Mouse (Mus musculus) hematopoietic stem cell, adult 5-6 weeks (primary cell): Measurements from ENCODE around the gene Creb3l2. TPM values are rescaled to one million over a fixed set of nuclear protein-coding genes. Genes with fewer than 3 reads are reported as not detected.
"Not testable (repeated sequence)": the region's sequence is repeated elsewhere in the genome, so short reads cannot be mapped to it uniquely, and the experiment has no call there.

Source experiments
- ATAC-seq, 2 experiments: fragments of 125-278 bp in 1 of 2; replicated peaks in 1 of 2; 2 replicates each; pipeline ENCODE4 v1.8.0; 2016 to 2017; ENCODE audit warnings: inconsistent platforms in 2 of 2, mild to moderate bottlenecking in 2 of 2, moderate number of reproducible peaks in 2 of 2, low read depth in 1 of 2, moderate TSS enrichment in 1 of 2; ENCODE audit not compliant: low FRiP score in 2 of 2, poor library complexity in 2 of 2, severe bottlenecking in 2 of 2, insufficient read depth in 1 of 2, low TSS enrichment in 1 of 2
- total RNA-seq: library from RNA; stranded (forward); fragments of 172-1452, 232-1000 nt; gene quantifications from 2 replicates; pipeline ENCODE4 v1.2.3, GENCODE M21; 2017

Gene Creb3l2
- 3.9 and 4.7 TPM in 2 replicates for total RNA-seq

DNA sequence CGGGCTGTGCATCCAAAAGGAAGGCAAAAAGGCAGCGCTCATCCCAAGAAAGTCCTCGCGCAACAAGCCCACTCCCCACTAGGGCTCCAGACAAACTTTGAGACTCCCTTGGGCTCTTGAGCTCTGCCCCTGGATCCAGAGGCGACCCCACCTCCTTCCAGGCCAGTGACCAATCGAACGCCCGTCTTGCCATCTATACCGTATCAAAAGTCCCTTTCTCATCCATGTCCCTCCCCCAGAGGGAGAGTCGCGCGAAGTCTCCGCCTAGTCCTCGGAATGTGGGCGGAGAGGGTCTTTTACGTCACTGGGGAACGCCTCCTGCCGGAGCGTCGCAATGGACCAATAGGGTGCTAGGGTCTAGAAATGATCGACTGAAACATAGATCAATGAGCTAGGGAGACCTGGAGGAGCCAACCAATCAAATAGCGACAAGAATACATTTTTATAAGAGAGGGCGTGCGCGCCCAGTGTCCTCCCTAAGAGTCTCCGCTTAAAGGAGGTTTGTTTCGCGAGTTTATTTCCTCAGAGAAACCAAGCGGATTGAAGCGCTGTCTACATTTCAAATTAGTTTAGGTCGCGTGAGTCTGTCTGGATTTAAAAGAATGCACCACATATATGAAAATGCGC, at the start of gene Creb3l2:
Gene Creb3l2, minus strand, starts transcription at position 106 of the 627 bp plus-strand sequence.
- ATAC-seq, result peak; percentile 96 to 97

DNA sequence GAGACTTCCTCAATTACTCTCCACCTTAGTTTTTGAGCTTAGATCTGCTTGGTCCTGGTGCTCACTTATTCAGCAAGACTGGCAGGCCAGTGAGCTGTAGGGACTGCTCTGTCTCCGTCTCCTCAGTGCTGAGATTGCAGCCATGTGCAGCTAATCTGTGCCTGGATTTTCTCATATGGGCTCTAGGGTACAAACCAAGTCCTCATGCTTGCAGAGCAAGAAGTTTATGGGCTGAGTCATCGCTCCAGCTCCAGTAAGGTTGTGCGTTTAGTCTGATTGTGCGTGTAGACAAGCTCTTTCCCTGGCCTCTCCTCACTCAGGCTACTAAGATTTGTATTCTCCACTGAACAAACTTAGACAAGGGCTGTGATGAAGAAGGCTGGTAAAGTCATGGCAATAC, 44.6 kb upstream of the Creb3l2 start:
- no peak for ATAC-seq

DNA sequence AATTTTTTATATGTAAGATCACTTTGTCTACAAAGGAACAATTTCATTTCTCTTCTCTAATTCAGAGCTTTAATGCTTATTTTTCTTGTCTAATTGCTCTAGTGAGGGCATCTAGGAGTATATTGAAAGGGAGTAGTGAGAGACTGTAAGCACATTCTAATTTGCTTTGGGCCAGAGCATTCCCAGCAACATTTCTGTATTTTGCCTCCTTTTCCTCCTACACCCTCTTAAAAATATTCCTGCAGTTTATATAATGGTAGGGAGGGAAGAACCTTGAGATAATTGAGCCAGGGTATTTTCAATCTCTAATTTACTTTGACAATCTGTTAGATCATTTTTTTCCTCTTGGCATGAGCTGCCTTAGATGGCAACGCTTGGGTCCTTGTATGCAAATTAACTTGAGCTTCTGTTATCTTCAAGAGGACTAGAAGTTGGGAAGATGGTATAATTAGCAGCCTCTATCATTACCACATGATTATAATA, 42.7 kb upstream of the Creb3l2 start:
- ATAC-seq, result no peak

DNA sequence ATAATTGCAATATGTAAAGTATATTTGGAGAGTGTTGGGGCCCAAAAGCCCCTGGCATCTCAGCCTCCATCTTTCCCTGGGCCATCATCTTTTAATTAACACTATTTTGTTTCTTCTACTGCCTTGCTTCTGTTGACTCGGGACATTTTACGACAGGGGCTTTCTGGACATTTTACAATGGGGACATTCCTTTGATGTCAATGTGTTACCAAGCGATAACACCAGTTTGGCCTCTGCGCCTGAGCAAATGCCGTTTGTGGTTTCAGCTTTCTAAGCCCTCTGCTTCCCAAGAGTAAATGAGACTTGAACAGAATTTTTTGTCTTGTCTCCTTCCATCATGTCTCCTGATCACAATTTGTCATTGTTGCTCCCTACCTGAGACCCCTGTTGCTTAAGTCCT, 41.3 kb upstream of the Creb3l2 start:
- no peak for ATAC-seq

DNA sequence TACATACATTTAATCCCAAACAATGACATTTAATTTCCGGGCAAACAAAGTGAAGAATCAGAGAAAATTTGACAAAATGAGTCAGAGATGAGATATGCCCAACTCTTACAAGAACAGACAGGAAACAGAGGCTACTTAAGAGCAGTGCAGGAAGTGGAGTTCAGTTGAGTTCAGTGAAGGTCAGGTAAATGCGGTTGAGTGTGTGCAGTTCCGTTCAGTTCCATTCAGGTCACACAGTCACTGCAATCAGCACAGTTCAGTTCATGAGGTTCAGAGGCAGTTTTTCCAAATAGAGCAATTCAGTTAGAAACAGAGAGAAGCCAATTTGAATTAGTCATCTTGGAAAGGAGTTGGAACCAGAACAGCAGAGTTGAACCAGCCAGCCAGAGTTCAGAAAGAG, 39.2 kb upstream of the Creb3l2 start:
- ATAC-seq, result no peak

DNA sequence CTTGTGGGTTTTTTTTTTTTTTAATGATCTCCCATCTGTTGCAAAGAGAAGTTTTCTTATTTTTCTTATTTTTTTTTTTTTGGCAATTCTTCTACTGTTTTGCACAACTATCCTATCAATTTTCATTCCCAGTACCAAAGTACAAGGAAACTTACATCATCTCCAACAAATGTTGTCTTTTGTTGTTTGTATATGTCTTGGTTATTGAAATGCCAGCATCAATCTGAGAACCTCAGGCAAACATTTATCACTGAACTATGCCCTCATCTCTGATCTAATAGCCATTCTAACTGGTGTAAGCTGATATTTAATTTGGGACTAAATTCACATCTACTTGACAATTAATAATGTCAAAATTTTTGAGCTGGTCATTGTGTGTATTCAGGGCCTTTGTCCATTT, 38.1 kb upstream of the Creb3l2 start:
- no peak for ATAC-seq

DNA sequence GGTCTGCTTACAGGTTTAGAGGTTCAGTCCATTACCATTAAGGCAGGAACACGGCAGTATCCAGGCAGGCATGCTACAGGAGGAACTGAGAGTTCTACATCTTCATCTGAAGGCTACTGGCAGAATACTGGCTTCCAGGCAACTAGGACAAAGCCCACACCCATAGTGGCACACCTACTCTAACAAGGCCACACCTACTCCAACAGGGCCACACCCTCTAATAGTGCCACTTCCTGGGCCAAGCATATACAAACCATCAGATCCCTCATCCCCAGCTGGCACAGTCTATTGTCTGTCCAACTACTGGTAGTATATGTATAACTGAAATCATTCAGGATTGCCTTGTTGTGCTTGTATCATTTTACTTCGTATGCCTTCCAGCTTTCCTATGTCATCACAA, 36.5 kb upstream of the Creb3l2 start:
- no peak for ATAC-seq

DNA sequence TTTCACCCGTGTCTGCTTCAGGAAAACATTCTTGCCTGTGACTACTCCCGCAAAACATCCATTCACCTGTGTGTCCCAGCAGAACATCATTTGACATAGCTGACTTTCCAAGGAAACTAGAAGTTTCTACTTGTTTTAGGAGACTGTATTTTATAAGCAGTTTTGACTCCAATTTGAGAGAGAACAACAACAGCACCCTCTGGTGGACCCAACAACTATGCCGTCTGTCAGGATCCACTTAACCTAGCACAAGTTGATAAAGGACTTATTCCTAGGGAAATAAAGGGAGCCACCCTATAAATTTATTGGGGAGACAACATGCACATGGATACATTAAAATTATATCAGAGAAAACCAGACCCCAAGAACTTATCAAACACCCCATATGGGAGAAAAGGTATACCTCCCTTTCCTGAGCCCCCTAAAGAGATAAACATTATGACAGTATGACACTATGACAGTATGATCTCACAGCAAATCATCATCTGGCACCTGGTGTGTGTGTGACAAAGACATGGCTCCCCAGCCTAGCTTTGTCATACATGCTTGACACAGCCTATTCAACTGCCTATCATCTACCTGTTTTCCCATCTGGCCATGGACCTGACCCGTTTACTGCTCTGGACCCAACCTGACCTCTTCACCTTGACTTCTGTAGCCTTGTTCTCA, 31.9 kb upstream of the Creb3l2 start:
- ATAC-seq, result no peak

DNA sequence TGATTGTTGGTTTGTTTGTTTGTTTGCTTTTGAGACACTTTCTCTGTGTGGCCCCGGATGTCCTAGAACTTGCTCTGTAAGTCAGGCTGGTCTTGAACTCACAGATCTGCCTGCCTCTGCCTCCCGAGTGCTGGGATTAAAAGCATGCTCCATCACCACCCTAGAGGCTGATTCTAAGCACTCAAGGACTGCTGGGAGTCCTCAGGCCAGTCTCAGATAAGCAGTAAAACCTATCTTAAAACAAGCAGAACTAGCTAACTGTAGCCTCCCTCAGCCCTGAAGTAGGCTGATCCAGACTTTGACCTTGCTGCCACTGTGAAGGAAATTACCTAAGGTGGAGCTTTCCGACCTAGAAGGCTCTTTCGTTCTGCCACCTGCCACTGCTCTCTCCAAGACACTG, 28.3 kb upstream of the Creb3l2 start:
- ATAC-seq, result no peak

DNA sequence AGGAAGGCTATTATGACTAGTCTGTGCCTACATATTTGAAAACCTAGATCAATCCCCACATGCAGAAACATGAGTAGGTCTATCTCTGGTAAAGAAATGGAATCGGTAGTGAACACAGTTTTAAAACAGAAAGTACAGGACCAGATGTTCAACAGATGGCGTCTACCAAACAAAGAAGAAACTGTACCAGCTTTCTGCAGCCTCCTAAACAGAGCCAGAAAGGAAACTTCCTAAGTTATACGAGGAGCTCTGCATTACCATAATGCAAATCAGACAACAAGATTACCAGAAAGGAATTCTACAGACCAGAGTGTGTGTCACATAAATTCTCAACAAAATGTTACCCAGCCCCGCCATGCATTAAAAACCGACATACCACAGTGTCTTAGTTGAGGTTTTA, 23.9 kb upstream of the Creb3l2 start:
- no peak for ATAC-seq

DNA sequence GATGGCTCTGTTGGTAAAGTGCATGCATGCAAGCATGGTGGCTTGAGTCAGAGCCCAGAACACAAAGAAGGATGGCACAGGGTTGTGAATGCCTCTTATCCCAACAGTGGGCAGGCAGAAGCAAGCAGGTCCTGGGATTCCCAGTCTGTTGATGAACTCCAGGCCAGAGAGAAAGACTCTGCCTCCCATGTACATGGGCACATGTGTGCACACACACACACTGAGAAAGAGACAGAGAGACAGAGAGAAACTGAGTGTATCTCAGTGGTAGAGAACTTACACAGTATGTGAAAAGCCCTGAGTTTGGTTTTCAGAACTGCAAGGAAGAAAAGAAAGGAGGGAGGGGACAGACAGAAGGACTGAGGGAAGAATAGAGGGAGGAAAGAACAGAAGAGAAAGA, 23.4 kb upstream of the Creb3l2 start:
- no peak for ATAC-seq

DNA sequence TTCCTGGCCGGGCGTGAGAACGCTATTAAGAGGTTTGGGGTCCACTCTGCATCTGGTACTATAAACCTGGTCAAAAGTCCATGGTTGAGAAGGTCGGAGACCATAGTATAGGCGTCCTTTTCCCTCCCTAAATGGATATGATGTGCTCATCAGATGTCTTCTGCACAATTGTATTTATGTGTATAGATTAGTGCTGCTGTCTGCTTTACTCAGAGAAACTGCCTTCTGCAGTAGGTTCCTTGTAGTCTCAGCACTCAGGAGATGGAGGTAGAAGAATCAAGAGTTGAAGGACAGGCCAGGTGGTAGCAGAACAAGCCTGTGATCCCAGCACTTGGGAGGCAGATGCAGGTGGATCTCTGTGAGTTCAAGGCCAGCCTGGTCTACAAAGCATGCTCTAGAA, 22.6 kb upstream of the Creb3l2 start:
- 0 out of 4 replicates have a peak, but pooled peaks have one; percentile 13 to 26 for ATAC-seq

DNA sequence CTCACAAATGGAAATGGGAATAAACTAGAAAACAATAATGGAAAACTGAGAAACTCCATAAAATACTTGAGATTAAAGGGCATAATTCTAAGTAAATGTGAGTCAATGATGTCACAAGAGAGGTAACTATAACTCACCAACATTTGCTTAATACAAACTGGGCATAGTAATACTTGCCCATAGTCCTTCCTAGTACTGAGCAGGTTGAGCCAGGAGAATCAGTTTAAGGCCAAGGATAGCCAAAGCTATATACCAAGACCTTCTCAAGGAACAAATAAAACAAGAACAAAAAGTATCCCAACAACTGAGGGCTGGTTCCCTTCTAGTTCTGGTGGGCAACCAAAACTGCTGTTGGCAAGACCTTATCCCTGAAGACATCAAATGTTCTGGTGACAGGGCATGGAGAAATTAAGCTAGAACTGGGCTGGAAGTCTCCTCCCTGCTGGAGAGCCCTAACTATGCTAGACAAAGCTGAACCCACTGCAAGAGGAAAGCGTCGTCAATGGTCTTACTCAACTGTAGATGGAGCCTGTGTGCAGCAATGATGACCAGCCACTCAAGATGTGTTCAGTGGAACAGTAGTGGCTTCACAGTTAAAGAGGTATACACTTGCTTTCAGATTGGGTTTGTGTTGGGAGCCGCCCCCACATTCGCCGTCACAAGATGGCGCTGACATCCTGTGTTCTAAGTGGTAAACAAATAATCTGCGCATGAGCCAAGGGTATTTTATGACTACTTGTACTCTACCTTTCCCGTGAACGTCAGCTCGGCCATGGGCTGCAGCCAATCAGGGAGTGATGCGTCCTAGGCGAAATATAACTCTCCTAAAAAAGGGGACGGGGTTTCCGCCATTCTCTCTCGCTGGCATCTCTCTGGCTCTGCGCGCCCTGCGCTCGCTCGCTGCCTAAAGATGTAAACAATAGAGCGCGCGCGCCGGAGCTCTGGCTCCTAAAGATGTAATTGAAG, 21.9 kb upstream of the Creb3l2 start:
- peak; percentile 100 for ATAC-seq

DNA sequence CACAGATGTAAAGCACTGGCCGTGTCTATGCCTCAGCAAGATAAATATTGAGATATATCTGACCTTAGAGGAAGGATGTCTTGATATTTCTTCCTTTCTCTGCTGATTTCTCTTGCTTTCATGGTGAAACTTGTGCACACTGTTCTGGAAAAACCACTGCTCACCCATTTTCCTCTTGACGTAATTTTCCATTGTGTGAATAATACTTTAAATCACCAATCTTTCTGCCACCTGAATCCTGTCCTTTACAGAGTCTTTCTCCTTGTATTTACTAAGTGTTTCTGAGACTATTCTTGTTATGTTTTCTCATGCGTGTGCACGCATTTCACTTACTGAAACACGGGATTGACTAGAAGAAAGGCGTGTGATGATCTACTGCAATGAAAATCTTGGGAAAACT, 18.7 kb upstream of the Creb3l2 start:
- no peak for ATAC-seq

DNA sequence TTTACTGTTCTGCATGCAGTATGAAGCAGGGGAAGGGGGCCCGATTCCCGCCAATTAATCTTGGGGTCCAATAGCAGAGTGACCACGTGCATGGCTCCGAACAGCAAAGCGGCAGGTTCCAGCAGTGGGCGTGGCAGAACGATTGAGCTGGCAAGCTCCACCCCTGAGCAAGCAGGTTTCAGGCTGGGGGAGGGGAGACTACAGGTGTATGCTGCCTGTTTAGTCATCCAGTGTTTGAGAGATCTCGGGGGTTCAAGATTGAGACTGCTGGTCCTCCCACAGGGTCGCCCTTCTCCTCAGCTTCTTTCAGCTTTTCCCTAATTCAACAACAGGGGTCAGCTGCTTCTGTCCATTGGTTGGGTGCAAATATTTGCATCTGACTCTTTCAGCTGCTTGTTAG, 17.7 kb upstream of the Creb3l2 start:
- ATAC-seq, result not testable (repeated sequence)

DNA sequence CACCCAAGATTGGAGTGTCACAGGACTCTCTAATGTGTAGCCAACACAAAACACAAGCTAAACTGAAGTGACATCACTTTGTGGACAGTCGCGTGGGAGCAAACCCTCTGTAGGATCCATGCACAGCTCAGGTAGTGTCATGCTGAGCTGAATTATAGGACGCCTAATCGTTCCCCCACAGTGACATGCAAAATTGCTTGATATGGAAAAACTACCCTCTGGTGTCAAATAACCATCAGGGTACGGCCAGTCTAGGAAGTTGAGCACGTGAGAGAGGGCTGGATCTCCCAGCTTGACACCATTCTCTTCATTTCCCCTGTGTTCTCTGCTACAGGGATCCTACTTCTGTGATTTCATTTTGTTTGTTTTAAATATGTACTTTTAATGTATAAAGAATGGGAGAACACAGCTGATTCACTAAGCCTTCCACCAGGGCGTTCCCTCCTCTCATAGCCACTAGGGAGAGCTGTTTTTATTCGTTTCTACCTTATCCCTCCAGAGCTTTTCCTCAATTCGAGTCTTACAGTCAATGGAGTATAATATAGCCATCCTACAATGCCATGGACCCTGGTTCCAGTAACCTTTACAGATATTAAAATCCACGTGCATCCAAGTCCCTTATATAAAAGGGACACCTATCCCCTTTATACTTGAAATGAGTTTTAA, 16.2 kb upstream of the Creb3l2 start:
- ATAC-seq, result peak; percentile 25 to 36; a peak in 2 of 4 replicates

DNA sequence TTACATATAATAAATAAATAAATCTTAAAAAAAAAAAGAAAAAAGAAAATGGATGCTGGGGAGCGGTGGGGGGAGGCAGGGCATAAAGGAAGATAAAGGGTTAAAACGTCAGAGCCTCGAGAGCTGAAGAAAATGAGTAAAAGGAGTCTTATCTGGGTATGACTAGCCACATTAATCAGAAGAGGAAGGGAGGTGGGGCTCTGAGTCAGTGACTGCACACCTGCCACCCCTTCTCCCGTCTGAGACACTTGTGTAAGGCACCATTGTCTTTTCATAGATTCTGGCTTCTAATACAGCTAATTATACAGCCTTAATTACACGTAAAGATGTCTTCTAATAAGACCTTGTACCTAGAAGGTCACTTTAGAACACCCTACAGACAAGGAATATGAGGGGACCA, 13.6 kb upstream of the Creb3l2 start:
- ATAC-seq, result no peak
